Mouse (Mus musculus) bone marrow macrophage, adult 2 months (primary cell): ENCODE measurements around the gene Fam43a. TPM values are rescaled to one million over a fixed set of nuclear protein-coding genes. Genes with fewer than 3 reads are reported as not detected.

Experiments
- H3K27ac ChIP-seq: 2 replicates; pipeline ENCODE4 v1.5.1; 2012; ENCODE audit warnings: low read depth, low read length; ENCODE audit not compliant: insufficient read depth
- H3K4me1 ChIP-seq: 2 replicates; pipeline ENCODE4 v1.6.1; 2012; ENCODE audit warnings: low read length; ENCODE audit not compliant: control insufficient read depth, insufficient read depth
- H3K4me3 ChIP-seq: 2 replicates; pipeline ENCODE4 v1.5.1; 2012; ENCODE audit warnings: mild to moderate bottlenecking, low read length, moderate library complexity; ENCODE audit not compliant: insufficient read depth
- CTCF ChIP-seq: IDR thresholded peaks from 2 replicates; pipeline ENCODE4 v1.5.1; 2012; ENCODE audit warnings: low read depth, mild to moderate bottlenecking, low read length, moderate library complexity
- POLR2A ChIP-seq: IDR thresholded peaks from 2 replicates; pipeline ENCODE4 v1.6.1; 2012; ENCODE audit warnings: mild to moderate bottlenecking, low read depth, low read length, borderline replicate concordance
- polyA plus RNA-seq: library from polyadenylated mRNA; stranded (reverse); fragments of >200 nt; gene quantifications from 2 replicates; pipeline ENCODE4 v1.2.4, GENCODE M21; 2012; ENCODE audit not compliant: missing spikeins, insufficient read depth, insufficient read length

Gene Fam43a
- polyA plus RNA-seq, 1 experiment: 23.3 TPM

DNA sequence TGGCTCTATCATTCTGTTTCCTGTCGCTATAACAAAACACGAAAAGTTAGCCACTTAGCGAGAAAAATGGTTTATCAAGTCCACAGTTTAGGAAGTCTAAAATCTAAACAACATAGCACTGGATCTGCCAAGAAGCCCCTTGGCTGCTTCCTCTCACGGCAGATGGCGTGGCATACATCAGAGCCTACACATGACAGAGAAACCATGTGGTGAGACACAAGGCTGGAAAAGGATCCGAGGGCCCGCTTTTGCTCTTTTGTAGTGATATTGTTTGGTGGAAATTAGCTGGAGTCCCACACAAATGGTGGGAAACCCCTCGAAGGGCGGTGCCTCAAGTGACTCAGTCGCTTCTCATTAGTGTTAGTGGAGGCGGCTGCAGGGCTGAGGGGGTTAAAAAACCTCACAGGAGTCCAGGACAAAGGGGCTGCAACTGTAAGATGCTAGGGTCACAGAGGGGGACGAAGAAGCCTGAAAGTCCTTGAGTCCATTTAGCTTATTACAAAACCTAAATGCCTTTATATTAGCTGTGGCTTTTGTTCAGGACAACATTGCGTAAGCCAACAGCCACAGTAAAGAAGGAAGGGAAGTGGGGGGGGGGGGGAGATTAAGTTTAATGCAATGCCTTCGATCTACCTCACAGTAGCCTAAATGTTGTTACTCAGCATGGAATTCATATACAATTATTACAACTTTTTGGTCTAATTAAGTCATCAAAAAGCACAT, 3.5 kb upstream of the Fam43a start:
- no peak overlapping the region for H3K27ac ChIP-seq

DNA sequence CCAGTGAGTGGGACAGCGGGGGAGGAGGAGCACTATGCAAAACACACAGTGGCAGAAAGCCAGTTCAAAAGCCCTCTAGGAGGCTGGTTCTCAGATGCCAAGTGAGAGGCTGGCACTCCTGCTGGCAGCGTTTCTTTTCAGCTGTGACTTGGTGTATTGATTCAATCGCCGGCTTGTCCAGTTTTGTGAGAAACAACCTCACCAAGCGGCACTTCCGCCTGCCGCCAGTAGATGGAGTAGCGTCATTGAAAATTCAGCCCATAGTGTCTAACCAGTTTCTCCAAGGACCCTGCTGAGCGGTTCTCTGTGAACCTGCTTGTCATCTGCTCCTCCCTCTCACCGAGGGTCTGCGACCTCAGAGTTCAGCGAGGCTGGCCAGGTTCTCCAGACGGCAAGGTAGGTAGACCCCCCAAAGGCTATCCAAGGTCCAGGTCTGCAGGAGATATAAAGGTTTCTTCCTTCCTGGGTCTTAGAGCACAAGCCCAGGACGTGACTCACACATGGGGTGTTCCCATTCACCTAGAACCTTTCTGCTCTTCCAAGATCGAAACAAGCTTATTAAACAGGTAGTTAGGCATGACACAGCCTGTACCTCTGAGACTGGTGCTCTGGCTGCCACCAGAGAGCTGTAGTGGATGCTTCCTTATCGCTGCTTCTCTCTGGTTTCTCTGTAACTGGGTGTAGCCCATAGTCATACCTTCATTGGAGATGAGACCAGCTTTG, 2.4 kb upstream of the Fam43a start:
- Histone ChIP-seq H3K27ac (no peak overlapping the region), H3K4me1 (peaks cover 19% of the 10 kb centered on the region), H3K4me3 (peak overlapping the region; percentile 17; the same call in 1 of the 2 replicates)
- TF ChIP-seq POLR2A: no peak
- peak; percentile 81 for TF ChIP-seq CTCF

More for the DNA sequence above, 3.5 kb upstream of the Fam43a start:
- TF ChIP-seq CTCF (no peak), POLR2A (no peak)
- Histone ChIP-seq H3K4me1 (peaks cover 19% of the 10 kb centered on the region), H3K4me3 (no peak overlapping the region)

DNA sequence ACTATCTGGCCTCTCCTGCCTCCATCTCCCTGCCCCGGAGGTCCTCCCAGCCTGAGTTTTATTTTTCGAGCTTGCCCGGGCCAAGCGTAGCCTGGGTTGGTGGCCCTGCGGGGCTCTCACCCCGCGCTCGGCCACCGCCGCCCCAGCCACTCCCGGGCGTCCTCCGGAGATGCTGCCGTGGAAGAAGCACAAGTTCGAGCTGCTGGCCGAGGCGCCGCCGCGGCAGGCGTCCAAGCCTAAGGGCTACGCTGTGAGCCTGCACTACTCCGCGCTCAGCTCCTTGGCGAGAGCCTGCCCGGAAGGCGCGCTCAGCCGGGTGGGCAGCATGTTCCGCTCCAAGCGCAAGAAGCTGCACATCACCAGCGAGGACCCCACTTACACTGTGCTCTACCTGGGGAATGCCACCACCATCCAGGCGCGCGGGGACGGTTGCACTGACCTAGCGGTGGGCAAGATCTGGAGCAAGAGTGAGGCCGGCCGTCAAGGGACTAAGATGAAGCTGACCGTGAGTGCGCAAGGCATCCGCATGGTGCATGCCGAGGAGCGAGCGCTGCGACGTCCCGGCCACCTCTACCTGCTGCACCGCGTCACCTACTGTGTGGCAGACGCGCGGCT, 1.0 kb downstream of the Fam43a start:
- Histone ChIP-seq H3K4me1 (peaks cover 15% of the 10 kb centered on the region), H3K27ac (no peak overlapping the region), H3K4me3 (peak overlapping the region; percentile 65)
- no peak for TF ChIP-seq POLR2A
- no peak for TF ChIP-seq CTCF

DNA sequence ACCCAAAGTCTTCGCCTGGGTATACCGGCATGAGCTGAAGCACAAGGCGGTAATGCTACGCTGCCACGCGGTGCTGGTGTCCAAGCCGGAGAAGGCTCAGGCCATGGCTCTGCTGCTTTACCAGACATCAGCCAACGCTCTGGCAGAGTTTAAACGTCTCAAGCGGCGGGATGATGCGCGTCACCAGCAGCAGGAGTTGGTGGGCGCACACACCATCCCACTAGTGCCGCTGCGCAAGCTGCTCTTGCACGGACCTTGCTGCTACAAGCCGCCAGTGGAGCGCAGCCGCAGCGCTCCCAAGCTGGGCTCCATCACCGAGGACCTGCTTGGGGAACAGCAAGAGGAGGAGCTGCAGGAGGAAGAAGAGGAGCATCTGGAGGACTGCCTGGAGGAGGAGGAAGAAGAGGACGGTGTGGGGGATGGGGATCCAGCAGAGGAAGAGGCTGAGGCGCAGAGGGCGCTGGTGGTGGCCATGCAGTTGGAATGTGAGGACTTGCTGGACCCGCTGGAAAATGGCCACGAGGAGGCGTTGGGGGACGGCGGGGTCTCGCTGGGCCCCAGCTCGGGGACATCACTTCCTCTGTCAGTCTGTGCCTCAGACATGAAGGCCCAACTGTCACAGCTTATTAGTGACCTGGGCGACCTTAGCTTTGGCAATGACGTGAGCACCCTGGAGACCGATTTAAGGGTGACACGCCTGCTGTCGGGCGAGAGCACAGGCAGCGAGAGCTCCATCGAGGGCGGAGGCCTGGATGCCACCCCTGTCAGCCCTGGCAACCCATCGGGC, 1.7 kb downstream of the Fam43a start:
- TF ChIP-seq CTCF: no peak
- no peak for TF ChIP-seq POLR2A
- Histone ChIP-seq H3K4me1 (peaks cover 10% of the 10 kb centered on the region), H3K27ac (no peak overlapping the region), H3K4me3 (peak overlapping the region; percentile 65)

DNA sequence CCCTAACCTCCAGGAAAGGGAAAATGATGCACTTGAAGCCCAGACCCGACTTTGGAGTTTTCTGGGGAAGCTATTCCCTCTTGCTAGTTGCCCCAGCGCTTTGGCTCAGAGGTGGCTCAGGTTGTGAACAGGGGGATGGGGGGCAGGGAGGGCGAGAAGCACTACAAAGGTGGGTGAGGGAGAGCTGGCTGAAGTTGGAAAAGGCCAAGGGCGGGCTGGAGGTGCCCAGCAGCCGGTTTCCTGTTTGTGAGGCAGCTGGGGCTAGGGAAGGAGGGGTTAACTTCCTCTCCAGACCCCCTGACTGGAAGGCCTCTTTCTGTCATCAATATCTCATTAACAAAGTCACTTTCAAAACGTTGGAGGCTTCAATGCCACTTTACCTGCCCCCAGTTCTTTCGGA, 2.4 kb downstream of the Fam43a start:
- Histone ChIP-seq H3K4me1 (peaks cover 4% of the 10 kb centered on the region; the same call in 1 of the 2 replicates), H3K4me3 (no peak overlapping the region), H3K27ac (no peak overlapping the region)
- TF ChIP-seq POLR2A: no peak
- no peak for TF ChIP-seq CTCF

DNA sequence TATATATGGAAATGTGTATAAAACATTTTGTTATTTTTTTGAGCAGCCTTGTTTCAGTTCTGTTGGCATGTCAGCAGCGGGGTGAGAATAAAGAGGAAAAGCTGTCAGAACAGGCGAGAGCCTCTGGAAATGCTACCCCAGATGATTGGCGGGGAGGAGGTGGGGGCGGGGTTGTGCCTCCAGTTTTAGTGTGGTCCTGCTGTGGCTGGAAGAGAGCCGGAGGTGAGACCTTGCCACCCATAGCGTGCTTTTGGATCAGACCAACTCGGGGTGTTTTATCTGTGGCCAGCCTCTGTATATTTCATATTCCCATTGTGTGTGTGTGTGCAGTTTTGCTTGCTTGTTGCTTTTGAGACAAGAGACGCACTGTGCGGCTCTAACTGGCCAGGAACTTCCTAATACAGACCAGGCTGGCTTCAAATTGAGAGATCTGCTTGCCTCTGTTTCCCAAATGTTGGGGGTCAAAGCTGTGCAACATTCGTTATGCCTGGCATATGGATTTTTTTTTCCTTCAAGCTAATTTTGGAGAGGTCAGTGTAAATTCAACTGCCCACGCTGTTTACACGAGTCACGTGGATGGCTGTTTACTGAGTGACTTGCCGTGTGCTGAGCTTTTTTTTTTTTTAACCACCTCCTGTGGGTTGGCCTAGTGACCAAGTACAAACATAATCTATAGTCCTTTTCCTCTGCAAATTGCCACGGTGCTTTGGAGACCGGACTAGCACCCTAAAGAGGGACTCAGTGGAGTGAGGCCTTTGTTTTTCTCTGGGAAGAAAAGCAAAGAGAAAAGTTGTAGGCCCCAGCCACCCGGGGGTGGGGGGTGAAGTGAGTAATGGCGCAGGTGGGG, 3.4 kb downstream of the Fam43a start:
- Histone ChIP-seq H3K4me1 (peaks cover 4% of the 10 kb centered on the region; the same call in 1 of the 2 replicates), H3K4me3 (no peak overlapping the region), H3K27ac (no peak overlapping the region)
- TF ChIP-seq CTCF (no peak), POLR2A (no peak)

DNA sequence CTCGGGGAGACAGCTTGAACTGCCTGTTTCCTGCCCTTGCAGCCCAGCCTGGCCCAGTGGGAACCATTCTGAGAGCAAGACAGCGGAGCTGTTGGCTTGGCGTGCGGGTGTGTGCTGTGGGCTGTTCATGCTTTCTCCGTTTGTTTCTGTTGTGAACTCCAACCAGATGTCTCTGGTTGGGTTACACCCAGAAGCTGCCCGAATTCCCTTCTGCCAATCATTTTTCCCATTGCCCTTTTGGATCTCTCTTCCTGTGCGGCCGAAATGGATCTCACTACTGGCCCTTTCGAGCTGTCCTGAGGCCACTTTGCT, 4.0 kb downstream of the Fam43a start:
- TF ChIP-seq POLR2A: no peak
- TF ChIP-seq CTCF: no peak
- H3K4me1 ChIP-seq: peaks cover 3% of the 10 kb centered on the region; the same call in 1 of the 2 replicates
- H3K27ac ChIP-seq: no peak overlapping the region
- H3K4me3 ChIP-seq: no peak overlapping the region

DNA sequence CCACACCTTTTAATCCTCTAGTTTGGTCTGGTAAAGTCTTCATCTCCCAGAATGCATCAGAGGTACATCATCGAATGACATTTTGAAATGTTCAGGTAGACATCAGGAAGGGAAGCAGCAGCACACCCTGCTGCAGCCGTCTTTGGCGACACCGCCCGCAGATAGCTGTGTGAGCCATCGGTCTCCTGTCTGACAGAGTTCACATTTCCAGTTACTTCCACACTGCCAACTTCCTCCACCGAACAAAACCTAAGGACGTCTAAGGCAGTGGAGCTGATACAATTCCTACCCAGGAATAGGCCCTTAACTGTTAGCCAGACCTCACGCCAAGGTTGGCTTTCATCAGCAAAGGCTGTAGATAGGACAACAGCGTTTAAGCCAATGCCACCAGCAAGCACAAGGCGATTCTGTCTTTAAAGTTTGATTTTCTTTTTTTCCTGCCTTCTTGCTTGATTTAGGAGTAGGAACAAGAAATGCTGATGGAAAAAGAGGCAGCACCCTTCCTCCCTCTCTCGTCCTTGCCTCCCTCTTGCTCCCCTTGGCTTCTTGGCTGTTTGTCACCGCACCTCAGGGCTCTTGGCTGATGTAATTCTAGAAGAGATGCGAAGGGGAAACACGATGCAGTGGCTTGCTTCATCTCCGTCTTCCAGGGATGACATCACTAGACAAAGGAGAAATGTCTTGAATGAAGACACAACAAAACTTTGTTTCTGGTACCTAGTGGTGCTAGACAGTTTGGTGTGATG, 4.7 kb downstream of the Fam43a start:
- H3K27ac ChIP-seq: no peak overlapping the region
- H3K4me1 ChIP-seq: no peaks in the 10 kb centered on the region
- H3K4me3 ChIP-seq: no peak overlapping the region
- TF ChIP-seq CTCF (no peak), POLR2A (no peak)
